Mouse (Mus musculus) forelimb bud, embryonic 11.5 days (tissue): ENCODE measurements around the gene Gm20605.
"Not testable (repeated sequence)": the region's sequence is repeated elsewhere in the genome, so short reads cannot be mapped to it uniquely, and the experiment has no call there.

Experiments
- DNase-seq: peaks from one replicate; pipeline ENCODE4 v3.0.0-alpha.2; 2012; ENCODE audit warnings: low read depth, low spot score

Gm20605 gene

GRCm38 (mm10) chr5:137613076-137613475 is 15.9 kb upstream of the Gm20605 start:
- no peak for DNase-seq

- no peak for DNase-seq
These were observed 15.4 kb upstream of the Gm20605 start, which contains the start of gene Pcolce for GRCm38 (mm10) chr5:137613550-137613949. TSS of gene Pcolce (minus strand) at chr5:137613784.

- DNase-seq, result not testable (repeated sequence)
These were observed 14.1 kb upstream of the Gm20605 start for GRCm38 (mm10) chr5:137614921-137615320.

- no peak for DNase-seq
These were observed 13.6 kb upstream of the Gm20605 start for GRCm38 (mm10) chr5:137615347-137615746.

- DNase-seq, result no peak
These were observed 4.9 kb upstream of the Gm20605 start for GRCm38 (mm10) chr5:137623937-137624530.

GRCm38 (mm10) chr5:137627991-137628390 is 984 bp upstream of the Gm20605 start:
- no peak for DNase-seq

GRCm38 (mm10) chr5:137629306-137629721 is 339 bp downstream of the Gm20605 start:
- peak; percentile 38 for DNase-seq

GRCm38 (mm10) chr5:137629906-137630545 is 1.1 kb downstream of the Gm20605 start:
- DNase-seq, result no peak

- DNase-seq, result no peak
These were observed 1.6 kb downstream of the Gm20605 start for GRCm38 (mm10) chr5:137630602-137631001.

- no peak for DNase-seq
These were observed 2.2 kb downstream of the Gm20605 start for GRCm38 (mm10) chr5:137631171-137631570.

GRCm38 (mm10) chr5:137631591-137631990 is 2.6 kb downstream of the Gm20605 start:
- no peak for DNase-seq

GRCm38 (mm10) chr5:137633397-137634084 is 4.6 kb downstream of the Gm20605 start:
- no peak for DNase-seq

- no peak for DNase-seq
These were observed 10.5 kb downstream of the Gm20605 start for GRCm38 (mm10) chr5:137639472-137639871.

- no peak for DNase-seq
These were observed 12.1 kb downstream of the Gm20605 start, which contains the start of gene Sap25 for GRCm38 (mm10) chr5:137641054-137641453. TSS of gene Sap25 (plus strand) at chr5:137641334.

GRCm38 (mm10) chr5:137642886-137643285 is 13.9 kb downstream of the Gm20605 start:
- DNase-seq, result no peak

GRCm38 (mm10) chr5:137644484-137644883 is 15.5 kb downstream of the Gm20605 start:
- no peak for DNase-seq

GRCm38 (mm10) chr5:137645091-137645651 is 16.2 kb downstream of the Gm20605 start:
- DNase-seq, result no peak

- DNase-seq, result no peak
These were observed 16.7 kb downstream of the Gm20605 start, which contains the start of gene Irs3 for GRCm38 (mm10) chr5:137645652-137646091. TSS of gene Irs3 (minus strand) at chr5:137645714.

GRCm38 (mm10) chr5:137647827-137648601 is 19.0 kb downstream of the Gm20605 start:
- DNase-seq, result no peak

- no peak for DNase-seq
These were observed 20.3 kb downstream of the Gm20605 start for GRCm38 (mm10) chr5:137649251-137649650.
